6 mouse cellular contexts compared by ENCODE assay signal in genomic region chr9:52801801-52802200, GRCm38 (mm10).
"Had no signal": no experiment of that assay in that cellular context is flagged by ENCODE, and none has a peak within 500 bp of the region (broad histone marks: within the 10 kb centered on the region; RNA-seq: fewer than 3 reads in every experiment).

No protein-coding gene starts in this region.

- DNase-seq: kidney, postnatal 25 days; layer of hippocampus, adult 9-11 months; liver, postnatal 0 days; lung, embryonic 14.5 days; thymus, adult 18-20 months; thymus, postnatal 36 days had no signal
